Mouse (Mus musculus) liver, postnatal 0 days (tissue): ENCODE results near the gene Slc25a17. TPM values are rescaled to one million over a fixed set of nuclear protein-coding genes. Genes with fewer than 3 reads are reported as not detected.

Experiments used
- ATAC-seq: fragments of 200-750 bp; cut with Nextera tagmentation; 2 replicates; pipeline ENCODE4 v1.8.0; 2017; ENCODE audit warnings: mild to moderate bottlenecking, moderate library complexity
- DNase-seq: peaks from one replicate; pipeline ENCODE4 v3.0.0-alpha.2; 2016
- H3K27ac ChIP-seq: fragments of 300-500 bp; sonication (generic); 2 replicates; pipeline ENCODE4 v1.5.1; 2014; ENCODE audit warnings: antibody characterized with exemption, moderate library complexity, mild to moderate bottlenecking, low read depth
- H3K27me3 ChIP-seq: fragments of 300-500 bp; sonication (generic); 2 replicates; pipeline ENCODE4 v1.6.1; 2014; ENCODE audit warnings: low read length, control low read depth, mixed read lengths; ENCODE audit not compliant: insufficient read depth
- H3K36me3 ChIP-seq: fragments of 300-500 bp; sonication (generic); replicated peaks from 2 replicates; pipeline ENCODE4 v1.6.1; 2014; ENCODE audit warnings: mild to moderate bottlenecking, control low read depth, low read length, moderate library complexity, mixed read lengths; ENCODE audit not compliant: insufficient read depth
- H3K4me1 ChIP-seq: fragments of 300-500 bp; sonication (generic); 2 replicates; pipeline ENCODE4 v1.6.1; 2014; ENCODE audit warnings: antibody characterized with exemption, mild to moderate bottlenecking, control low read depth; ENCODE audit not compliant: insufficient read depth
- H3K4me2 ChIP-seq: fragments of 300-500 bp; sonication (generic); 2 replicates; pipeline ENCODE4 v1.6.1; 2014; ENCODE audit warnings: low read depth, mild to moderate bottlenecking, low read length, moderate library complexity, mixed read lengths
- H3K4me3 ChIP-seq: fragments of 300-500 bp; sonication (generic); 2 replicates; pipeline ENCODE4 v1.5.1; 2014; ENCODE audit warnings: low read depth, low read length
- H3K9ac ChIP-seq: fragments of 300-500 bp; sonication (generic); replicated peaks from 2 replicates; pipeline ENCODE4 v1.6.1; 2014; ENCODE audit warnings: mild to moderate bottlenecking, moderate library complexity
- H3K9me3 ChIP-seq: fragments of 300-500 bp; sonication (generic); 2 replicates; pipeline ENCODE4 v1.6.1; 2016; ENCODE audit warnings: mild to moderate bottlenecking, control low read depth, low read length, mixed read lengths
- CTCF ChIP-seq: sonication (generic); IDR thresholded peaks from 2 replicates; pipeline ENCODE4 v1.5.1; 2016; ENCODE audit warnings: antibody characterized with exemption, low read depth
- EP300 ChIP-seq: IDR thresholded peaks from 2 replicates; pipeline ENCODE4 v1.6.1; 2016; ENCODE audit warnings: antibody characterized with exemption, low read depth, mild to moderate bottlenecking
- WGBS: fragments of 180-500 bp; shearing (Covaris S2); extraction: QIAGEN DNeasy Blood & Tissue Kit; methylation state at CpG from one replicate; pipeline ENCODE4 v1.1.7; 2014; ENCODE audit not compliant: insufficient replicate concordance; 5-methylcytosine and 5-hydroxymethylcytosine counted together
- polyA plus RNA-seq: library from polyadenylated mRNA; unstranded; fragments of >200 nt; fragmentation: Nextera tagmentation; extraction: Ambion mirVana; gene quantifications from 2 replicates; pipeline ENCODE4 v1.2.1, GENCODE M21; 2015

Gene Slc25a17
- polyA plus RNA-seq, 1 experiment from 2014 or later: 38.6 TPM

DNA sequence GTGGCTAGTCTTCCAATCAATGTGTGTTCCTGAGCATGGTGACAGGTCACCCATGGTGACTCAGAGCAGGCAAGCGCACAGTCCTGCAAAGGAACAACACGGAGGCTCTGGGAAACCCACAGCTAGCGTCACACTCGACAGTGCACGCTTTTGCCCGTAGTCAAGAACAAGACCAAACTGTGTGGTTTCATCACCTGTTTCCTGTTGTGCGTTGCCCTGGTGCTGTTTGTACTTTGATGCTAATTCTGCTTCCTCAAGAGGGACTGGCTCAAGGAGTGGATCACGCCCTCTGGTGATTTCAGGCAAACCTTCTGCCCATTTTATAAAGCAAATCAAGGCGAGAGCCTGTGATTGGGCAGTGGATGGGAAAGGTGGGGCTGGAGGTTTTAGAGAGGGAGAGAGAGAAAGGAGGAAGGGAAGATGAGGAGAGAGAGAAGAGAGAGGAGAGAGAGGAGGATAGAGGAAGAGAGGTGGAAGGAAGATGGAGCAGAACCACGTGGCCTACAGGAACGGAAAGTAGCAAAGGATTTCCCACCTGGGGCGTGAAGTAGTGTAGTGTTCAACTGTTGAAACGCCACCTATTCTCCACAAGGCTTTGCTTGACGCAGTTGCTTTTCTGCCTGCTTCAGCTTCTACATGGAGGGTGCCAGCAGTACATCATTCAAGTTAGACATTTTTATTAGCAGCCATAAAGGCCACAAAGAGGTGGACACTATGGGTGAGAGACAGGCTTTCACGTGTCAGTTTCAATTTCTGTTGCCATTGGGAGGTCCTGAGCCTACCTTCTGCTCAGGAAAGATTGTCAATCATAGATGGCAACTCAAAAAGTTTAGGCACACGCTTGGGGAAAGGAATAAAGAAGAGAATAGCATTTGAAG is 59.2 kb downstream of the Slc25a17 start:
- TF ChIP-seq CTCF (peak; percentile 24; the same call in 1 of the 2 replicates), EP300 (no peak)
- no peak overlapping the region for H3K4me3 ChIP-seq
- no peak overlapping the region for H3K9ac ChIP-seq
- peaks cover 21% of the 10 kb centered on the region for H3K4me1 ChIP-seq
- H3K27me3 ChIP-seq: no peaks in the 10 kb centered on the region
- H3K4me2 ChIP-seq: no peak overlapping the region
- H3K27ac ChIP-seq: peak overlapping the region; percentile 29; the same call in 1 of the 2 replicates
- ATAC-seq: peak; percentile 72
- WGBS: 29% methylated on average over 16 of the region's 16 CpGs
- H3K9me3 ChIP-seq: no peaks in the 10 kb centered on the region; the same call in 1 of the 2 replicates
- H3K36me3 ChIP-seq: no peaks in the 10 kb centered on the region
- peak; percentile 54 for DNase-seq

DNA sequence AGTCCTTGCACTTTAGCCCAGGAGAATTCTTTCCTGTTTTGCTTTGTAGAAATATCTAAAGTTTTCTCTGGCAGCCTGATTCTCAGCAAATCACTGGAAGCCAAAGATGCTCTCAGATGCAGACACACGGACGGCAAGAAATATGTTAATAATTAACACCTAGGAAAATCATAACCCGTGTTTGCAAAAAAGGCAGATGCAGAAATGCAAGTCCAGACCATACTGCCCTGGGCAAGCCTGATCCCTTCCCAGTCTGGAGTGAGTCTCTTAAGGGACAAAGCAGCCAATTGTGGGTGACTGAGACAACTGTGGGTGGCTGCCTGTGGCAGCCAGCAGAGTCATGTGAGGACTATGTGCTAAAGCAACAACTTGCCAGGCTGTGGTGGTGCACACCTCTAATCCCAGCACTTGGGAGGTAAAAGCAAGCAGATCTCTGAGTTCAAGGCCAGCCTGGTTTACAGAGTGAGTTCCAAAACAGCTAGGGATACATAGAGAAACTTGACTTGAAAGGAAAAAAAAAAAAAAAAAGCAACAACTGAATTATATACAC is 60.0 kb downstream of the Slc25a17 start:
- WGBS: 57% methylated on average over 3 of the region's 3 CpGs
- H3K9ac ChIP-seq: no peak overlapping the region
- H3K27me3 ChIP-seq: no peaks in the 10 kb centered on the region
- H3K9me3 ChIP-seq: no peaks in the 10 kb centered on the region; the same call in 1 of the 2 replicates
- no peaks in the 10 kb centered on the region for H3K36me3 ChIP-seq
- peaks cover 21% of the 10 kb centered on the region for H3K4me1 ChIP-seq
- H3K4me3 ChIP-seq: no peak overlapping the region
- no peak for TF ChIP-seq EP300
- TF ChIP-seq CTCF: no peak
- H3K4me2 ChIP-seq: no peak overlapping the region
- peak overlapping the region; percentile 29; the same call in 1 of the 2 replicates for H3K27ac ChIP-seq
- DNase-seq (no peak), ATAC-seq (no peak)

DNA sequence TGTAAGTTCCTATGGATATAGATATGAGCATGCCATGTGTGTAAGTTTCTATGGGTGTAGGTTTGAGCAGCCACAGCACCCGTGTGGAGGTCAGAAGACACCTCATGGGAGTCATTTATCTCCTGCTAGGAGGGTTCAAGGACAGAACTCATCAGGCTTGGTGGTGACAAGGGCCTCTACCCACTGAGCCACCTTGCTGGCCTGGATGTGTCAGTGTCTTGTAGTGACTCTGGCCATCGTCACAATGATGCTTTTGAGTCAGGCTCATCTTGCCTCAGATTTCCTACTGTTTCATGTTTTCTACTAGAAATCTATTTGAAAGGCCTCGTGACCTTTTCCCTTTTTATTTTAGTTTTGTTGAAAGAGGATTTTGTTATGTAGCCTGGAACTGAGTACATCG is 61.1 kb downstream of the Slc25a17 start:
- DNase-seq (no peak), ATAC-seq (no peak)
- Histone ChIP-seq H3K9me3 (no peaks in the 10 kb centered on the region; the same call in 1 of the 2 replicates), H3K4me2 (no peak overlapping the region), H3K27ac (no peak overlapping the region), H3K4me3 (no peak overlapping the region), H3K27me3 (no peaks in the 10 kb centered on the region), H3K4me1 (peaks cover 21% of the 10 kb centered on the region), H3K9ac (no peak overlapping the region), H3K36me3 (no peaks in the 10 kb centered on the region)
- no peak for TF ChIP-seq CTCF
- no peak for TF ChIP-seq EP300
- 63% methylated on average over 4 of the region's 4 CpGs for WGBS

DNA sequence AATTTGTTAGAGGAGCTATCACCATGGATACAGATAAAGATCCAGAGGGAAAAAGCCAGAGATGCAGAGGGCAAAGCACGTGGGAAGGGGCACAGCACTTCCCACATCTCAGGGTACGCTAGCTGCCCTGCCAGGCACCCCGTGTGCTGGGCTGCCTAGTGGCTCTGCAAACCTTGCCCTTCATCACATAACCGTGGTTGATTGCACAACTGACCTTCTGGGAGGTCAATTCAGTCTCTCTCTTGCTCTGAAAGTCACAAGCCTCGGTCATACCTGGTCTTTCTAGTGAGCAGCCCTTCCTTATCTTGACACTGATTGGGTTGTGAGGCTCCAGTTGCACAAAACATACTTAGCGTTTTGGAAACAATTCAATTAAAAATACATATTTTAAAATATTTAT is 62.4 kb downstream of the Slc25a17 start:
- no peaks in the 10 kb centered on the region; the same call in 1 of the 2 replicates for H3K9me3 ChIP-seq
- no peak overlapping the region for H3K9ac ChIP-seq
- H3K4me1 ChIP-seq: peaks cover 21% of the 10 kb centered on the region
- TF ChIP-seq EP300 (no peak), CTCF (no peak)
- no peak overlapping the region for H3K4me3 ChIP-seq
- no peaks in the 10 kb centered on the region for H3K36me3 ChIP-seq
- H3K4me2 ChIP-seq: no peak overlapping the region
- 44% methylated on average over 6 of the region's 6 CpGs for WGBS
- no peaks in the 10 kb centered on the region for H3K27me3 ChIP-seq
- peak; percentile 36 for DNase-seq
- no peak overlapping the region for H3K27ac ChIP-seq
- ATAC-seq: peak; percentile 46

DNA sequence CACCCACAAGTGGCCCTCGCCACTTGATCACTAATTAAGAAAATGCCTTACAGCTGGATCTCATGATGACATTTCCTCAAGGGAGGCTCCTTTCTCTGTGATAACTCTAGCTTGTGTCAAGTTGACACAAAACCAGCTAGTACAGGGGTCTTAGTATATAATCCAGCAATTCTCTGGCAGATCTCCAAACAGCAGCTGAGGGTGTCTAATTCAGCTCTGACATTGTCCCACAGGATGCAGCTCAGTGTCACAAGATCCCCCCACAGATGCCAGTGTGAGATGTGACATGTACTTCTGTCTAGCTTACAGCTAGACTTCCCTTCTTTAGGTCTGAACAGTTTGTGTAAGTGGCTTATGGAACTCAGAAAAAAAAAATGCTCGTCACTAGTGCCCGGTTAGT is 63.1 kb downstream of the Slc25a17 start:
- H3K4me1 ChIP-seq: peaks cover 20% of the 10 kb centered on the region
- no peak for TF ChIP-seq CTCF
- no peak for TF ChIP-seq EP300
- no peak overlapping the region for H3K4me2 ChIP-seq
- no peak overlapping the region for H3K4me3 ChIP-seq
- no peak for ATAC-seq
- DNase-seq: no peak
- no peaks in the 10 kb centered on the region for H3K27me3 ChIP-seq
- no peak overlapping the region for H3K9ac ChIP-seq
- no peaks in the 10 kb centered on the region for H3K9me3 ChIP-seq
- H3K36me3 ChIP-seq: no peaks in the 10 kb centered on the region
- H3K27ac ChIP-seq: no peak overlapping the region
- 70% methylated on average over 3 of the region's 3 CpGs for WGBS

DNA sequence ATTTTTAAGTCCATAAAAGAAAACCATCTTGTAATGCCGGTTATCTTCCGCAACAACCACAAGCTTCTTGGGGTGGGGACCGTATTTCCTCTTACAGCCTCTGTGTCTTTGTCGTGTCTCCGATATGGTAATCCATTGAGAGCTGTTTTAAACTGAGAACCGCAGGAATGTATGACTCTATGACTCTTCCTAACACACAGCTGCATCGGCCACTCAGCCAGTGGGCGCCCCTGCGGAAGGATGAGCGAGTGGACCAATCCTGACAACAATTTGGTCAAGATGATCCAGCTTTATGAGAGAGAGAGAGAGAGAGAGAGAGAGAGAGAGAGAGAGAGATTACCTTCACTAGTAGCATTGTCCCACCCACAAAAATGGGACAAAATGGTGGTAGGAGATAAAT is 65.7 kb downstream of the Slc25a17 start:
- ATAC-seq: no peak
- WGBS: 84% methylated on average over 10 of the region's 10 CpGs

More for the DNA sequence above, 65.7 kb downstream of the Slc25a17 start:
- DNase-seq: no peak
- no peak for TF ChIP-seq CTCF
- TF ChIP-seq EP300: no peak
- H3K27me3 ChIP-seq: no peaks in the 10 kb centered on the region
- H3K4me2 ChIP-seq: no peak overlapping the region
- H3K9me3 ChIP-seq: no peaks in the 10 kb centered on the region
- no peak overlapping the region for H3K27ac ChIP-seq
- no peaks in the 10 kb centered on the region for H3K36me3 ChIP-seq
- H3K4me3 ChIP-seq: no peak overlapping the region
- no peak overlapping the region for H3K9ac ChIP-seq
- H3K4me1 ChIP-seq: peaks cover 6% of the 10 kb centered on the region; the same call in 1 of the 2 replicates
